In genomic region chr1:9367248-9367647, GRCm38 (mm10) we compare ENCODE assay signal across 3 mouse cellular contexts.
DNase-seq lines count a peak whose midpoint lies in the region.

No protein-coding gene starts in this region.

- DNase-seq in ES-CJ7 (ENCODE audit: low read depth, low spot score), result peak; percentile 66
- peak; percentile 71 for DNase-seq in R1 (ENCODE audit: low read depth, low spot score)
- peak; percentile 81 for DNase-seq in ZHBTc4 (ENCODE audit: low read depth, low spot score)
